Mouse (Mus musculus) kidney, embryonic 14.5 days (tissue): ENCODE data around the gene Tm7sf3. TPM values are rescaled to one million over a fixed set of nuclear protein-coding genes. Genes with fewer than 3 reads are reported as not detected.

Experiments
- ATAC-seq: fragments of 200-750 bp; cut with Nextera tagmentation; 2 replicates; pipeline ENCODE4 v1.8.0; 2017; ENCODE audit warnings: moderate number of reproducible peaks, mild to moderate bottlenecking, moderate TSS enrichment, moderate library complexity; ENCODE audit not compliant: low FRiP score, low TSS enrichment
- H3K27ac ChIP-seq: fragments of 300-500 bp; sonication (generic); 2 replicates; pipeline ENCODE4 v1.5.1; 2014; ENCODE audit warnings: low read depth, mild to moderate bottlenecking, low read length, moderate library complexity, mixed read lengths
- H3K27me3 ChIP-seq: fragments of 300-500 bp; sonication (generic); 2 replicates; pipeline ENCODE4 v1.6.1; 2014; ENCODE audit warnings: mild to moderate bottlenecking, low read length; ENCODE audit not compliant: control insufficient read depth, insufficient read depth
- H3K36me3 ChIP-seq: fragments of 300-500 bp; sonication (generic); 2 replicates; pipeline ENCODE4 v1.6.1; 2014; ENCODE audit warnings: low read length, mixed read lengths; ENCODE audit not compliant: control insufficient read depth, insufficient read depth
- H3K4me1 ChIP-seq: fragments of 300-500 bp; sonication (generic); 2 replicates; pipeline ENCODE4 v1.6.1; 2014; ENCODE audit warnings: low read length, mixed read lengths; ENCODE audit not compliant: control insufficient read depth, insufficient read depth
- H3K4me2 ChIP-seq: fragments of 300-500 bp; sonication (generic); replicated peaks from 2 replicates; pipeline ENCODE4 v1.6.1; 2014; ENCODE audit warnings: low read depth, mild to moderate bottlenecking, low read length
- H3K4me3 ChIP-seq: fragments of 300-500 bp; sonication (generic); 2 replicates; pipeline ENCODE4 v1.5.1; 2014; ENCODE audit warnings: mild to moderate bottlenecking, low read length
- H3K9ac ChIP-seq: fragments of 300-500 bp; sonication (generic); 2 replicates; pipeline ENCODE4 v1.6.1; 2014; ENCODE audit warnings: low read depth, mild to moderate bottlenecking, low read length, moderate library complexity
- H3K9me3 ChIP-seq: fragments of 300-500 bp; sonication (generic); 2 replicates; pipeline ENCODE4 v1.6.1; 2016; ENCODE audit warnings: low read length; ENCODE audit not compliant: control insufficient read depth
- WGBS: fragments of 180-500 bp; shearing (Covaris S2); extraction: QIAGEN DNeasy Blood & Tissue Kit; methylation state at CpG from one replicate; pipeline ENCODE4 v1.1.7; 2014; 5-methylcytosine and 5-hydroxymethylcytosine counted together
- polyA plus RNA-seq: library from polyadenylated mRNA; unstranded; fragments of >200 nt; fragmentation: Nextera tagmentation; extraction: Ambion mirVana; gene quantifications from 2 replicates; pipeline ENCODE4 v1.2.1, GENCODE M21; 2014

Gene Tm7sf3
- polyA plus RNA-seq, 1 experiment from 2014 or later: 37.4 TPM

DNA sequence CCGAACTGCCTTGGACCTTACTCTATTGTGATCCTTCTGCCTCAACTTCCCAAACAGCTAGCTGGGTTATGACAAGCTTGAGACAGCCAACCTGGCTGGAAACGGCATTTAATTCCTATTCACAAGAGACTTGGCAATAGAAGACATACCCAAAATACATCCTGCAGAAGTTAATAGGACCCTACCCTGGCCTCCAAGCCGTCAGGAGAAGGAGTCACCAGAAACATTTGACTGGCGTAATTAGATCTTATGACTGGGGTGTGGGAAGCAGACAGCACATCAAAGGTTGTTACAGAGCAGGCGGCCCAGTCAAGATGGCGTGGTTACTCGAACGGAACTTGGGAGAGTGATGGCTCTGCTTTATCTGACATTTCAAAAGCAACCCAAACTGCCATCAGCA is 10.8 kb downstream of the Tm7sf3 start:
- Histone ChIP-seq H3K27ac (no peak overlapping the region), H3K27me3 (no peaks in the 10 kb centered on the region), H3K4me1 (peaks cover 16% of the 10 kb centered on the region), H3K9ac (no peak overlapping the region), H3K4me2 (no peak overlapping the region), H3K36me3 (no peaks in the 10 kb centered on the region), H3K9me3 (no peaks in the 10 kb centered on the region), H3K4me3 (no peak overlapping the region)
- WGBS: 36% methylated on average over 8 of the region's 8 CpGs
- ATAC-seq: no peak

DNA sequence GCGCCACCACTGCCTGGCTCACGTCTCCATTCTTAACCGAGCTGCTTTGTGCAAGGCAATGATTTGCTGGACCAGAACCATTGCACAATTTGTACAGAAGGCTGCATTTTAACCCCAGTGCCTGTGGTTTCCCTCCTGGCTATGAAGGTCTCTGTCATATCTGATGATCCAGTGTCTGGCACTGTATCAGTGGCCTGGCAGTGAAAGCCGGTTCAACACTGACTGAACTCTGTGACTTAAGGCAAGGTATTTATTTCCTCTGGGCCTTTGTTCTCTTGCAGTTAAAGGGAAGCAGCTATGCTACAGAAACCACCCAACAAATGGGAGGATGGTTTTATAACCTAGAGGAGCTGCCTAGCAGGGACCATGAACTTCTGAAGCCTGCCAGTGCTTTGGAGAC is 11.7 kb downstream of the Tm7sf3 start:
- Histone ChIP-seq H3K4me1 (peaks cover 16% of the 10 kb centered on the region), H3K4me2 (no peak overlapping the region), H3K27ac (no peak overlapping the region), H3K27me3 (no peaks in the 10 kb centered on the region), H3K4me3 (no peak overlapping the region), H3K9me3 (no peaks in the 10 kb centered on the region), H3K9ac (no peak overlapping the region), H3K36me3 (no peaks in the 10 kb centered on the region)
- no peak for ATAC-seq
- WGBS: 64% methylated on average over 4 of the region's 4 CpGs

DNA sequence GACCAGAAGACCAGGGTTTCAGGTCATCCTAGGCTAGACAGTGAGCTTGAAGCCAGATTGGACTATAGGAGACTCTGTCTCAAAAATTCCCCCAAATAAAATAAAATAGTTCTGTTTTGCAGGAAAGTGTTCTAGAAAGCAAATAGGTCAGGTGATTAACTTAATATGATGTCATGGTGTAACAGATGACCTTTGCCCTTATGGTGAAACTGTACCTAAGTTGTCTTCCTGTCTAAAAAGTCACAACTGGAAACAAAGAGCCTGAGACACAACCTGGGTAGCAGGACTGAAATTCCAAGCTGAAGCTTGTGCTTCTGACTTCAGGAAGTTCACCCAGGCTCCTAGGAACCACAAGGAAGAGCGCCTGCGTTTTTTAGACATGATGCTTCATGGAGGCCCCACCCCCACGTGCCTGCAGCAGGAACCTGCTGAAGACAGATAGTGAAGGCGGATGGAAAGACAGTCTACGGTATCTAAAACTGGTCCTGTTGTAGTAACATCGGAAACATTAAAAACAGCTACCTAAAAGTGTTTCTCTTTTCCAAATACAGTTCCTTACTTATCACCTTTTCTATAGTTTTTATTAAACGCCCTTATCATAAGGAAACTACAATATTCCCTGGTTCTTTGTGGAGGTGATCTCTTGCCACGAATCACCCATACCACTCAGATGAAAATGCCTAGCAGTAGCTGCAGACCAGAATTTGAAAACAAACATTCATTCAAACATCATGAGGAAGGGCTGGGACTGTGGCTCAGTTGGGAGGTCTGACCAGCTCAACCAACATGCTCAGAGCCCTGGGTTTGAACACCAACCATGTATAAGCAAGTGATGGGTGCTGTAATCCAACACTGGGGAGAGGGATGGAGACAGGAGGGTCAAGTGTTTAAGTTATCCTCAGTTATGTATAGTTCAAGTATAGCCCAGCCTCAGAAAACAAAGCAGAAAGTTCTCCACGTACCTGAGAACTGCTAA is 12.6 kb downstream of the Tm7sf3 start:
- Histone ChIP-seq H3K9me3 (no peaks in the 10 kb centered on the region), H3K4me3 (no peak overlapping the region), H3K9ac (no peak overlapping the region), H3K36me3 (no peaks in the 10 kb centered on the region), H3K4me1 (peaks cover 16% of the 10 kb centered on the region), H3K4me2 (no peak overlapping the region), H3K27me3 (no peaks in the 10 kb centered on the region), H3K27ac (no peak overlapping the region)
- no peak for ATAC-seq
- 86% methylated on average over 9 of the region's 9 CpGs for WGBS

DNA sequence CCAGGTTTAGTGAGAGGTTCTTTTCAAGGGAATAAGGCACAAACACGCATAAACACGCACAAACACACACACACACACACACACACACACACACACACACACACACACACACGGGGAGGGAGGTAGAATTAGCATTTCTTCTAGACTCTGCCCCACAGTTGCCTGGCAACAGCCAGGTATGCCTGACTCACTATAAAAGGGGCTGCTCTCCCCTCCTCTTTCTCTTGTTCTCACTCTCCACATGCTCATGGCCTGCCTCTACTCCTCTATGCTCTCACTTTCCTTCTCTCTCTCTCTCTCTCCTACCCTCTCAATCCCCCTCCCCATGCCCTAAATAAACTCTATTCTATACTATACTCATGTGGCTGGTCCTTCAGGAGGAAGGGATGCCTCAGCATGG is 14.5 kb downstream of the Tm7sf3 start:
- Histone ChIP-seq H3K27me3 (no peaks in the 10 kb centered on the region), H3K4me1 (peaks cover 7% of the 10 kb centered on the region), H3K9me3 (no peaks in the 10 kb centered on the region), H3K9ac (no peak overlapping the region), H3K27ac (no peak overlapping the region), H3K4me3 (no peak overlapping the region), H3K36me3 (peaks cover 8% of the 10 kb centered on the region; the same call in 1 of the 2 replicates), H3K4me2 (no peak overlapping the region)
- ATAC-seq: no peak
- WGBS: 86% methylated on average over 3 of the region's 3 CpGs

DNA sequence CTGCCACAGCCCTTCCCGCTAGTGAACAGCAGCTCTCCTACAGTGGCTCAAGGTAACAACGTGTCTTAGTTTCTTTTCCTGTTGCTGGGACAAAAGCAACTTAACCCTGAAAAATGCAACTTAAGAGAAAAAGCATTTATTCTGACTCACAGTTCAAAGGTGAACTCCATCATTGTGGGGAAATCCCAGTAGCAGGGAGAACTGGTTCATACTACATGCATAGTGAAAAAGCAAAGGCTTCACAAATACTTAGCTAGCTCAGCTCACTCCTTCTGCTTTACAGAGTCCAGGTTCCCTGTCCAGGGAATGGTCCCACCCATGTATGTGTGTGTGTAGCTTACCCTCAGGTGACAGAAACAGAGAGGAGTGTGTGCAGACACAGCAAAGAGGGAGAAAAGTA is 26.0 kb downstream of the Tm7sf3 start:
- peaks cover 43% of the 10 kb centered on the region for H3K36me3 ChIP-seq

DNA sequence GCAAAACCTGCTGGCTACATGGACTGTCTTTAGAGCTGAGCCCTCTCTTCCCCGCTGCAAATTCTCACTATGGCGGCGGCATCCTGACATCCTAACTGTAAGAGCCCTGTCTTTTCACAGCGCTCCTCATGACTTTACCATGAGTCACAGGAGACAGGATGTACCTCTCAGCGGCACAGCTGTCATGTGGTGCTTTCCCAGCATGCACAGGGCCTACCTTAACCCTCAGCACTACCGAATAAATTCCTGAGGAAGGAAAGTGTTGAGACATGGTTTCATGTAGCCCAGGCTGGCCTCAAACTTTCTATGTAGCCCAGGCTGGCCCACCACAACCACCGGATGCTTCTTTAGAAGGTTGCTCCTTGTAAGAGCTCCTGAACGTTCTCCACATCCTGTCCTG is 26.7 kb downstream of the Tm7sf3 start:
- Histone ChIP-seq H3K4me1 (no peaks in the 10 kb centered on the region), H3K36me3 (peaks cover 43% of the 10 kb centered on the region), H3K27me3 (no peaks in the 10 kb centered on the region), H3K27ac (no peak overlapping the region), H3K9ac (no peak overlapping the region), H3K4me2 (no peak overlapping the region), H3K4me3 (no peak overlapping the region), H3K9me3 (no peaks in the 10 kb centered on the region)
- 91% methylated on average over 8 of the region's 8 CpGs for WGBS
- ATAC-seq: no peak

More for the DNA sequence above, 26.0 kb downstream of the Tm7sf3 start:
- ATAC-seq: no peak
- Histone ChIP-seq H3K9me3 (no peaks in the 10 kb centered on the region), H3K4me3 (no peak overlapping the region), H3K9ac (no peak overlapping the region), H3K27ac (no peak overlapping the region), H3K27me3 (no peaks in the 10 kb centered on the region), H3K4me1 (no peaks in the 10 kb centered on the region), H3K4me2 (no peak overlapping the region)
- WGBS: 91% methylated on average over 2 of the region's 2 CpGs

DNA sequence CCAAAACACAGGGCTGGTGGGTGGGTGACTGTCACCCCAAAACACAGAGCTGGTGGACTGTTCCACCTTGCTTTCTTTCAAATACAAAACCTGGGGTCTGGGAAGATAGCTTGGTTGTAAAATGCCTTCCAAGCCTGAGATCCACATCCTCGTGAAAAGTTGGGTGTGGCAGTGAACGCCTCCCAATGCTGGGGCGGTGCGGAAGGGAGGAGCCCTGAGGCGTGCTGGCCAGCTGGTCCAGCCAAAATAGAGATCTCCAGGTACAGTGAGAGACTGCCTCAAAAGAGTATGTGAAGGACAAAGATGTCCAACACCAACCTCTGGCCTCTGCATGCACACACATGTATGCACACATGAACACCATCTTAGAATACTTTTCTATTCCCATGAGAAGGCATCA is 28.1 kb downstream of the Tm7sf3 start:
- peaks cover 37% of the 10 kb centered on the region for H3K36me3 ChIP-seq
- ATAC-seq: no peak

DNA sequence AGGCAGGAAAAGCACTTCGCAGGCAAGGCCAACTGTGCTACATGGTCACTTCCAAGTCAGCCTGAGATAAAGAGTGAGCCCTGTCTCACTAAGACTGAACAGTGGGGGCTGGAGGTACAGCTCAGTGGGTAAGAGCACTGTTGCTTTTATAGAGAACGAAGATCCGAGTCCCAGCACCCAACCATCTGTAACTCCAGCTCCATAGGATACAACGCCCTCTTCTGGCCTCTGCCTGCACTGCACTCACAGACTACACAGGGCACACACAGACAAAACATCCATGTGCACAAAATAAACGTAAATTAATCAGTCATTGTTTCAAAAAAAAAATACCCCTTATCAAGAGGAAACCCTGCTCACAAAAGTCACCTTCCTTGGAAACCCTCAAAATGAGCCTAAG is 28.7 kb downstream of the Tm7sf3 start:
- WGBS: 93% methylated on average over 5 of the region's 5 CpGs
- no peak overlapping the region for H3K27ac ChIP-seq
- no peaks in the 10 kb centered on the region for H3K27me3 ChIP-seq
- no peak overlapping the region for H3K9ac ChIP-seq
- no peaks in the 10 kb centered on the region for H3K4me1 ChIP-seq
- peaks cover 43% of the 10 kb centered on the region for H3K36me3 ChIP-seq
- no peak overlapping the region for H3K4me2 ChIP-seq
- H3K4me3 ChIP-seq: no peak overlapping the region
- ATAC-seq: no peak
- H3K9me3 ChIP-seq: no peaks in the 10 kb centered on the region

More for the DNA sequence above, 28.1 kb downstream of the Tm7sf3 start:
- no peak overlapping the region for H3K27ac ChIP-seq
- H3K9me3 ChIP-seq: no peaks in the 10 kb centered on the region
- 90% methylated on average over 5 of the region's 5 CpGs for WGBS
- no peak overlapping the region for H3K9ac ChIP-seq
- H3K4me1 ChIP-seq: no peaks in the 10 kb centered on the region
- H3K4me2 ChIP-seq: no peak overlapping the region
- no peak overlapping the region for H3K4me3 ChIP-seq
- no peaks in the 10 kb centered on the region for H3K27me3 ChIP-seq

DNA sequence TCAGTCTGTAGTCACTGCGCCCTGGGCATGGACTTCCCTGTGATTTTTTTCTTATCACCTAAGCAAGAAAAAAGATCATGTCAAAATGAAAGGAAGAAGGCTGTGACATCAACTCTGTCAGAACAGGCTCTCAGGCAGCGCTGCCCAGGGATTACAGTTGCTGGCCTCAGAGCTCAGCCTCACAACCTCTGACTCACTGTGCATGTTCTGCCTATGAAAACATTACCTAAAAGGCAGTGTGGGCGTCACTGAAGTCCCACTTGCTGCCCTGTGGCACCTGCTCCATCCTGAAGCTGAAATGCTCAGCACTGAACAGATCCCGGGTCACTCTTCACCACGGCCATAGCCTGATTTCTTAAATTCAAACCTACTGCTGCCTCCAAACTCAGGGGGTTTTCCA is 29.9 kb downstream of the Tm7sf3 start:
- Histone ChIP-seq H3K9ac (no peak overlapping the region), H3K4me1 (no peaks in the 10 kb centered on the region), H3K36me3 (peaks cover 34% of the 10 kb centered on the region), H3K27ac (no peak overlapping the region), H3K4me3 (no peak overlapping the region), H3K27me3 (no peaks in the 10 kb centered on the region), H3K4me2 (no peak overlapping the region), H3K9me3 (no peaks in the 10 kb centered on the region)
- WGBS: 88% methylated on average over 5 of the region's 5 CpGs
- no peak for ATAC-seq
